Mouse (Mus musculus) spleen, postnatal 36 days (tissue): ENCODE measurements at regions not wholly inside any gene's neighbourhood (a gene's known extent, or its start where the extent isn't known, plus 50 kb on each side); places are given as distances from the start of the nearest gene placed in this dataset.

Experiments
- DNase-seq, 2 experiments: peaks; one replicate each; pipeline ENCODE4 v3.0.0; 2022; ENCODE audit warnings: low spot score in 2 of 2, mixed read lengths in 1 of 2

DNA sequence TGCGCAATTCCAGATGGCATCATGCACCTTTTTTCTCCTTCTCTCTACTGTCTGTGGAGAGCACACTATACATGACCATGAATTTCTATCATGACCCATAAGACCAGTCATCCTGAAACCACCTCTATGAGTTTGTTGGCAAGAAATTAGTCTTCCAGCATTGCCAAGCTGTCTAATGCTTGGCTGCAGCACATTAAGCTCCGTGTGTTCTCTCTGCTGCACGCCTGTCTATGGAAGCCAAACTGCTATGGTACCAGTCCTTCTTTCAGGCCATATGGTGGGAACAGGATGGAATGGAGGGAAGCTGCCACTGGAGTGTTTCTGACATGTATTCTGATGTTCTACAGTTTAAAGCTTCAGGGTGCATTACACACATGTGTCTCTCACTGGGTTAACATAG is 121.0 kb upstream of the Cblb start:
- DNase-seq = no peak

DNA sequence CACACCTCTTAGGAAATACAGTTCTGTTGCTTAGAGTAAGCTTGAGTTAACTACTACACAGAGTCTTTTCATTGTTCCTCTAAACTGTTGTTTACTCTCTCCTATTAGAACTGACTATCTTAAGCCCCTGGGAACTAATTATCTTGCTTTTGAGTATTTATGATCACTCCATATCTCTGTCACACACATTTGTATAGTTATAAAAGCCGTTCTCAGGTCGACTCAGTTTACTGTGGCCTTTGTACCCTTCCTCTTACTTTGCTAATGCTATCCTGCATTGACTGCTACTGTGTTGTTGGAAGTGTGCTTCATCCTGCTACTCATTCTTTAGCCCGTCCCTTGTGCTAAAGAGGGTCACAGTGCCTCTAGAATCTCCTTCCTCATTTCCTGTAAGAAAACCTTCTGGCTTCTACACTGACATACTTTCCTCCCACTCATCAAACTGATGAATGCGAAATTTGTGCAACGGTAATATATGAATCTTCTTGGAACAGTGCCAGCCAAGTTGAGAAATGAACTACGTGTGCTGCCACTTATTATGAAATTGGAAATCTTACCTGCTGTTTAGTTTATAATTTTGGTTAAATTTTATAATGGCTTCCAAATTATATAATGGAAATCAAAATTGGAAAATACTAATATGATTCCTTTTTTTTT is 119.8 kb upstream of the Cblb start:
- no peak for DNase-seq

DNA sequence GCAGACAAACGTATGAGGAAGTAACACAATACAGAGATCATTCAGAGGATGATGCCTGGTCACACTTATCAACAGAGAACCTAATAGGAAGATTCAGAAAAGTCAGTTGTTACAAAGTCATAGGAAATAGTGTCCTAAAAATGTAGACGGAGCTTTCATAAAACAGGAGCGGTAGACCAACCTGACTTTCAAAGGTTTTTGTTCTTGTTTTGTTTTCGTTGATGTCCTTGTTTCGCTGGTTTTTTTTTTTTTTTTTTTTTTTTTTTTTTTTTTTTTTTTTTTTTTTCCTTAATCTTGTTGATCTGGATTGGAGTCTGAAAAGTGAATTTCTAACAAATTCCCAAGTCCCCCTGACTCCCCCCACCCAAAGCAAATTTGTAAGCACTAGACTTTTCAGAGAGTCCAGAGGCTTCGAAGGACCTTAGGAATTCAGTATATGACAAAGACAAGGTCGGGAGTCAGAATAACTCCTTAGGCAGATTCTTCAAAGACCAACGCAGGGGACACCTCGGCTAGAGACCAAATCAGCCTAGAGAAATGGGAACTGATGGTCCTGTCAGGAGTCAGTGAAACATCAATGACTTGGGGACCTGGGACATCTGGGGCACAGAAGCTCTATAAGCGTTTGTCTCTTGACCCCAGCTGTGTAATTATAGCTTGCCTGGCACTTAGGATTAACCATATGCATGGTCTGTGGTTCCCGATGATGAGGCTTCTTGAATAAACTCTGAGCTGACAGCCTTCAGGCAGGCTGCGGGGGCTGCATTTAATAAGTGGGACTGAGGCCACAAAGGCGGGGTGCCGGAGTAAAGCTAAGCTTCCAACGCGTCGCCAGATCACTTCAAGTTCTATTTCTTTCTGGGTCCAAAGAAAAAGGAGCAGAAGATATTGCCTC is 115.7 kb upstream of the Cblb start:
- no peak for DNase-seq

DNA sequence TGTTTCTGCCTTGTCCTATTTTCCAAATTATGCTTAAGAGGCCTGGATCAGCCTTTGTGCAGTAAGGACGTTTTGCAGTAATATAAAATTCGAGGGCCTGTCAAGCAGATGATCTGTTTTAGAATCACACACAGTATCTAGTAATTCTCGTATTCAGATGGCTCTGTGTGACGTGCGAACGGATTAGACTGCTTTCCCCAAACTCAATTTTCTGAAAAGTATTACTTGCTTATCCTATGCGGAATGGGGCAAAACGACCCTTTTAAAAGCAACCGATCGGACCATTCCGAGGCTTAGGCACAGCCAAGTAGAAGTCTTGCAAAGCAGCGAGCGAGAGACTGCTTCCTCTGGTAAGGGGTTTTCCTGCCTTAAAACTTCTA is 115.1 kb upstream of the Cblb start:
- DNase-seq = no peak

DNA sequence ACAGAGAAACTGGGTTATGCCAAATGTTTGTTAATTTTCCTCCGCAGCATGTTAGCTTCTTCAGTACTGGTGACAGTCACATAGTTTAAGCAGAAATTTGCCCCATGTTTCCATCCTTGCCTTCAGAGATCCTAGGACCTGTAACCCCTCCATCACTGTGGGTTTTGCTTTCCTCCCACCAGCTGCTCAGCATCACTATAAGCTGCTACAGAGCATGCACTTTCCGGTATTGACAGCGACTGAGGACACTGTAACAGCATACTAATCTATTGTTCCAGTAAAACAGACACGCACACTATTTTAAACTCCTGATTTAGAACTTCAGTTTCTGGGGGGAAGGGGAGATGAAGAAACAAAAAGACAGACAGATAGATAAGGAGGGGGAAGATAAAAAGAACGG is 114.7 kb upstream of the Cblb start:
- DNase-seq = no peak

DNA sequence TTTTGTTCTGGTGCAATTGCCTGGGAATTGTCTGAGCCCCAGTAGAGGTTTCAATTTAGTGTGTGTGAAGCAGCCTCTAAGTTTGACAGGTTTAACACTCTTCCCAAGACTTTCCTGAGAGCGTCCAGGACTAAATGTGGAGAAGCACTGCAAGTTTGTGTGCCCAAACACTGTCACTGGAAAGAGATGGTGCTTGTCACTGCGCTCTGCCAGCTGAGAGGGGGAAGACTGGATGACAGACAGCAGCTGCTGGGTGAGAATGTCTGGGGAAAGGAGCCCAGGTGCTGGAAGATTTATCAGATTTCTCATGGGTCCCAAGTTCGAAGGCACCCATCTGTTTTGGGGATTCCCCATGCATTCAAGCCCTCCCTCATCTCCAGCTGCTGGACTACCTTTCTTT is 114.2 kb upstream of the Cblb start:
- no peak for DNase-seq

DNA sequence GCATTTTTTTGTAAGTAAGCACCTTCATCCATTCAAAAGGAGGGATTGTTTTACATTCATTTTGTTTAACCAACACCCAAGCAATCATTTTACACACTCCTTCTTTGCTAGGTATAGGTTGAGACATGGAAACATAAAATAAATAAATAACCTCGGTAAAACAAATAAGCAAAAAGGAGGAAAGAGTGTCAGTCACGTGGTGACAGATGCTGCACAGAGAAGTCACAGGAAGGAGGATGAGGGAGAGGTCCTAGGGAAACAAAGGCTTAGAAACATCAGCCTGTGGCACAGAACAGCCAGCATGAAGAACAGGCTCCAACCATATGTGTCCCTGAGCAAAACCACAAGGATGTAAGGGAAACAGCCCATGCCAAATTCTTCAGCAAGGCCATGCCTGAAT is 113.5 kb upstream of the Cblb start:
- no peak for DNase-seq

DNA sequence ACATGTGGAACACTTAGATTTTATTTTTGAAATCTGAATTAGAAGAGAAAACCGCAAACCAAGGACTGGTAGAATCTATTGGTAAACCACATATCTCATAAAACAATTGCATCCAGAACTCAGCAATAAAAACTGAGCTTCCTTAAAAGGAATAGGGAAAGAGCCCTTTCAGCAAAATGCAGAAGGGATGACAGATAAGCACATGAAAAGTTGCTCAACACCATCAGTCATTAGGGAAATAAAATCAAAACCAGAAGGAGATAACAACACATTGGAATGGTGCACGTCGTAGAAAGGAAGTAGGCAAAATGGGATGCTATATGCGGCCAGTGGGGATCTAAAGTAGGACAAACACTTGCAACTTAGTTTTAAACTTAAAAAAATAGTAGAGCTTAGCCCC is 110.0 kb upstream of the Cblb start:
- no peak for DNase-seq

DNA sequence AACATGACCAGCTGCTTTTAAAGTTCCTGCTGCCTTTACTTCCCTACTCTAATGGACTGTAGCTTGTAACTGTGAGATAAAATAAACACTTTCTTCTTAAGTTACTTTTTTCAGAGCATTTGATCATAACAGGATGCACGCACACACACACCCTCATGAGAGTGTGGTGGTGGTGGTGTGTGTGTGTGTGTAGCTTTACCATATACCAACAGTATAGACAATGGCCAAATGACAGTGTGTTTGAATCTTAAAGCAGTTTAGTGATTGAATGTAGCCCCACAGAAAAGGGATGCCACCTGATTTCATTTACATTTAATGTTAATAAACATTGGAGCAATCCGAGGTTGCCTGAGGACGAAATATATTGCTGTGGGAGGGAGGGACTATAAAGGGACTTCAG is 108.4 kb upstream of the Cblb start:
- no peak for DNase-seq

DNA sequence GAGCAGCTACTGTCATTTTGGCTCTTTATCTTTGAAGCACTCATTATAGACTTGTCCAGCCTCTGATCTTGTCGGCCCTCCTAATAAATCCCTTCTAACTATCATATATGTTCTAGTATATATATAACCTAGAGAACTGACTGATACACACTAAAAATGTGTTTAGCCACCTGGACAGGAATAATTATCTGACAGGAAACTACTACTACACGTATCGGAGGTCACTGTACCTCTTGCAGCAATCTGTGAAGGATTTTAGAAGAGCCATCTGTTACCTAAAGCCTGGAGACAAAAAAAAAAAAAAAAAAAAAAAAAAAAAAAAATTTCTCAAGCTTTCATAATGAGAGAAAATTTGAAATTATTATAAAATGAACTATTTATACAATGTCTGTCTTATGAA is 105.4 kb upstream of the Cblb start:
- no peak for DNase-seq

DNA sequence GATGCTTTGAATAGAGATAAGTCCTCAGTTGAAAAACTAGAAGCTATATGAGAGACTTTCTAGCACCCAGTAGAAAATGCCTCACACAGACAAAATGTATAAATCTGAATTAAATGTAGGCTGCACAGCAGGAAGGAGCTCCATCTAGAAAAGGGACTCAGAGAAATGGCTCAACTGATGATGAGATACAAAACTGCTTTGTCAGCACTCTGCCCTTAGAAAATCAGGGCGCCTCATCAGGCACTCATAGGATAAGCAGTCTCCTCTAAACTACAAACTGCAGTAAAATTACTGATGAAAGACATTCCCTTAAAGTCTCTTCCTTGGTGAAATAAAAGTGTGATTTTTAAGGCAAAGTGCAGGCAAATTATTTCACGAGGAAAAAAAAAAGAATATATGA is 97.9 kb upstream of the Cblb start:
- DNase-seq = no peak

DNA sequence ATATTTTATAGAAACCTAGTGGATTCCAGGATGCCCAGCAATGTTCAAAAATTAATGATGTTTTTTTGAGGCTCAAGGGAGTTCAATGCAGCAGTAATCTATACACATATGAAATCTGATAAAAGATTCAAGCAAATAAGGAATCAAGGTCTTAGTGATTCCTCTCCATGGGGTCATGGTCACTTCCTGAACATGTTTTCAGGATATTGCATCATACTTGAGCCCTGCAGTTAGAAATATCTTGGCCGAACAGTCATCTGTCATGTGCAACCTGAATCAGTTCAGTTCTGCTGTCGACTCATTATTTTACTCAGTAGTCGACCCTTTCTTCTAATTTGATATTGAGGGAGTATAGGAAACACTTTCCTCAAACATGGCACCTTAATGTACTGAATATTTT is 97.1 kb upstream of the Cblb start:
- DNase-seq = no peak

DNA sequence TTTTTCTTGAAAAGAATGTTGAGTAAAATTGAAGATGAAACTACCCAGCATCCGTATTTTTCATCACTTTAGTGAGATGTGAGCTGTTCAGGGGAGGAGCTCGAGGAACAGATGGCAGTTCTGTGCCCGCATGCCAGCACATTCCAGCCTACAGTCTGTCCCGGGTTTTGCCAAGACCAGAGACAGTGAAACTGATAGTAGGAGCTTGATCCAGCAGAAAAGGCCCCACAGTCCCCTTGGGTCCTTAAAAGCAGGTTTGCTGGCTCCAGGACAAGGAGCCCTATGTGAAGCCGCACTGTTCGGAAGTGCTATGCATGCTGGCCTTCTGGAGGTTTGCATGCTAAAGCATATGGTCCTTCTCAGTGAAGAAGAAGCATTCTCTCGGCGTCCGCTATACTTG is 93.7 kb upstream of the Cblb start:
- DNase-seq = no peak

DNA sequence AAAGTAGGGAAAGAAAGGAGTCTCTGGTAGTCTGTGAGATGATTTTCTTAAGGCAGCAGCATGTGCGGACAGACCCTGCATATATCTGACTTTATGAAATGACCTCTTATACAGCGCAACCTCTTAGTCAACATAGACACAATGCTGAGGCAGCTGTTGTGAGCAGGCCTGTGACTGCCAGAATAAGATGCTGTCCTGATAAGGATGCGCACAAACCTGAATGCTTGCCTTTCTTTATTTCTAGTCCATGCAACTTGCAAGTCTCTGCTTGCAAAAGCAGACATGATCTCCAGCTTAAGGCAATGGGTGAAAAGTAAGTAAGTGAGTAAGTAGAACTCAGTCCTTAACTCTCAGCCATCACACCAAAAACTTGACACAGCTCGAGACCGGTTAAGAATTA is 92.0 kb upstream of the Cblb start:
- DNase-seq = no peak

DNA sequence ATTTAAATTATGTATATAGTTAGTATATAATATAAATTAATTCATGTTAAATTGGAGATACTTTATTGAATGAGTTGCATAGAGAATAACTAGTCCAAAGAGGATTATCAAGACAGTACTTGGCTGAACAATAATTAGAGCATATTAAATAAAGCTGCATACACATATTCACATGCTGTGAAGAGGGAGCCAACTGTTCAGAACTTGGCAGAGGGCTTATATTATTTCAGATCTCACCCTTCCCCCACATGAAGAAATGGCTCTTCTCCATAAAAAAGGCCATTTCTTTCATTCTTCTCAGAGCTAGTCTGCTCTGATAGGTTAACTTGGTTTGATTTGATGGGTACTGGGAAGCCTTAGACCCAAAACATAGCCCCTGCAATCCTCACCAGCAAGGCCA is 90.5 kb upstream of the Cblb start:
- no peak for DNase-seq

DNA sequence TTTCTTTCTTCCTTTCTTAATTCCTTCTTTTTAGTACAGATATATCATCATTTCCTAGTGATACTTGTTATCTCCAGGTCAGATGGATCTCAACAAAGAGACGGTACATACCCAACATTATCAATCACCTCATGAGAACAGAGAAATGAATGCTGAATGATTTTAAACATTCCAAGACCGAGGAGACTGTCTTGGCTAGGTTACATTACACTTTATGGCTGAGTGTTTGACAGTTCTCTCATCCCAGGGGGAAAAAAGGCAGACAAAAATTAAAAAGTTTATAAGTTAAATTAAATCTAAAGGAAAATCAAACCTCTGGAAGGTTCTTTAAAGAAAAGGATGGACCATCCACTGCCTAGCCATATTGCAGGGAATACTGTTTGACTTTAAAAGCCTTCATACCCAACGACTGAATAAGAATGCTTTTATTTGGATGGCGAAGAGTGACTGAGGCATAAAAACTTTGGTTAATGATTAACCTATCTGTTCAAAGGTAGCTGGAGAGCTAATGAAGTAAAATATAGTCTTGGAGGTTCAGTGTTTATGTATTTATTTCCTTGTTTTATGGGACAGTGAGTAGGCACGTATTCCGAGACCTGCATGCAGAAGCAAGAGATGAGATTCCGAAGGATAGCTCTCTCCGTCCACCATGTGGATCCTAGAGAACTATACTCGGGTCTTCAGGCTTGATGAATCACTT is 88.4 kb upstream of the Cblb start:
- DNase-seq = no peak

DNA sequence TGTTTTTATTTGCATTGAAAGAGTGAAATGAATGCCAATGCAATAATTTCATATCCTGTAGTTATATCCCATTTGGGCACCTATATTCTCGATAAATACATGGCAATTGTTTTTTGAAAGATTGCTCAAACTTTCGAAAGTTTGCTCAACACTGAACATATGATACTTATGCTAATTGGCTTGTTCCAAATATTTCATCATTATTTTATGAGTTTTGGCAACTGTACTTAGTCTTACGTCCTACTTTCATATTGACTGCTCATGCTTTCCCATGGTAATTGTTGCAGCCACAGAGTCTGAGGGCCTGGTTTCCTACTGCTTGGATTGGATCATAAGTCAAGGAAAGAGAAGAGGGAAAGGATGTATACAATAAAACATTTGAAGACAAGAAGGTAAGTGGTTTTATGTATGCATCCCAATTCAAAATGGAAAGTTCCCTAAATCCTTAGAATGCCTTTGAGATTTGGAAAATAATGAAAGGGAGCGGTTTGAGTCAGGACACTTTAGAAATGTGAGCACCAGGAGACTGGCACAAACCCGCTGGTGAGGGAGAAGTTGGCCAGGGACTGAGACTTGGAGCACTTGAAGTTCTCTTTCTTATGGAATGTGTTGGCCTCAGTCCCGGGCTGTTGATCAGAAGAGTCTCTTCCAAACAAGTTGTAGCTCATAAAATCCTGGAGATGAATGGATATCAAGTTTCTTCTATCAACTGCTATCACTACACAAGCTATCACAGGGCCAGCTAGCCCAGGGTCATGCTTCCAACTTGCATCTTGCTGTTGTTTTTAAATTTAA is 63.8 kb upstream of the Cblb start:
- no peak for DNase-seq
